Mouse (Mus musculus): Measurements from ENCODE around the gene Exoc5. TPM values are rescaled to one million over a fixed set of nuclear protein-coding genes. Genes with fewer than 3 reads are reported as not detected.
"Not testable (repeated sequence)": the region's sequence is repeated elsewhere in the genome, so short reads cannot be mapped to it uniquely, and the experiment has no call there.

Gene Exoc5
- 31.3 and 34.1 TPM in 2 replicates for polyA plus RNA-seq (2012; rRNA removed)

DNA sequence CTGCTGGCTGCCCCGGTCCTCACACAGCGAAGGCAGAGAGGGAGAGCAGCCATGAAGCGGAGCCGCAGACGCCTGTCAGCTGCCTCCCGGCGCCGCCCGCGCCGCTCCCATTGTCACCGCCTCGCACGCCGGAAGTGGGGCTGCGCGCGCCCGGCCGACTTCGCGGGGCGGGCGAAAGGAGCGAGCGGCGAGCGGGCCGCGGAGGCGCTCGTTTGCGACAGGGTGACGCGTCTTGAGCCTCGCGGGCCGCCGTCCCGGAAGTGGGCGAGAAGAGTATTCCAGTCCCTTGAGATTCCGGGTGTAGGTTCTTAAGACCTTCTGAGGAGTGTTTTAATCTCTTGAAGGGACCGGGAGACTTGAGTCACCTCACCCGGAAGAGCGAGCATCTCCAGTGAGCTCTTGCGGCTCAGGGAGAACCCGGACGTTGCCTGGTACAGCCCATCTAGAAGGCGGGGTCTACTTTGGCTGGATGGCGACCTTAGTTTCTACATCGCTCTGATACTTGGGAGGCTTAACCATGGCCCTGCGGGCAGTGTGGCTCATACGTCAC, at the start of gene Exoc5:
Gene Exoc5 (minus strand): TSS at position 380 of the 550 bp plus-strand sequence.
- peak; percentile 91 to 98 for DNase-seq (ENCODE audit: extremely low spot score in 1 of 2, low spot score in 1 of 2)

- DNase-seq (ENCODE audit: extremely low spot score in 1 of 2, low spot score in 1 of 2), result not testable (repeated sequence)
Measured at GRCm38 (mm10) chr14:49091755-49092154, 25.3 kb upstream of the Exoc5 start.

DNA sequence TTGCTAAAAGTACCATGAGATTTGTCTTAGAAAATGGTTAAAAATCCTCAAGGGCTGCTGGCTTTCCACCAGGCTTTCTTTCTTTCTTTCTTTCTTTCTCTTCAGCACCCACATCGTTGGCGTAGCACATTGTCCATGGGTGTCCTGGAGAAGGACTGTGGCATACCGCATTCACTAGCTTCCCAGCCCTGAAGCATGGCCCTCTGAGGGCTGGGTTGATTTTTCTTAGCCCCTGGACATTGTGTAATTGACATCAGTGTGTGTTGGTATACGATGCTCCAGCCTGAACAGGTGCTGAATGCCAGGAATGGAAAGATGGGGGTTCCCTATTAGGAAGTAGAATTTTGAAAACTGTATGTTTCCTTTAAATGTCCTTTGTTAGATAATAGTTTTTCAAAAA, 24.8 kb upstream of the Exoc5 start:
- no peak for DNase-seq (ENCODE audit: extremely low spot score in 1 of 2, low spot score in 1 of 2)

DNA sequence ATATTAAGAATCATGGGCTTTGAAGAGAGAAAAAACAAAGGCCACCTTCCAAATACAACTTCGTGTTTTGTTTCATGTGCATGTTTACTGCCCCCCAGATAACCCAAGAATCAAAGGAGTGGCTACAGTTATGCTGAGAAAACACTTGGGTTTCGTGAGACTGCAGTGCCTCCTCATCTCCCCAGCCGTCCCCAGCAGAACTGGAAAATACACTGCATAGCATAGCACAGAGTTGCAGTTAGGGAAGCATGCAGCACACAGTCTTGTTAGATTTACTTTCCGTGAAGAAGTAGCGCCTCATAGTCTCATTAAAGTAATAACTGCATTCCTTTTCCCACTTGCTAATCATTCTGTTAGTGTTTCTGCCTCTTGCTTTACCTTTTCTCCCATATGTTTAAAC, 23.6 kb upstream of the Exoc5 start:
- DNase-seq (ENCODE audit: extremely low spot score in 1 of 2, low spot score in 1 of 2), result no peak

GRCm38 (mm10) chr14:49089461-49090058, 23.1 kb upstream of the Exoc5 start:
- DNase-seq (ENCODE audit: extremely low spot score in 1 of 2, low spot score in 1 of 2), result no peak

DNA sequence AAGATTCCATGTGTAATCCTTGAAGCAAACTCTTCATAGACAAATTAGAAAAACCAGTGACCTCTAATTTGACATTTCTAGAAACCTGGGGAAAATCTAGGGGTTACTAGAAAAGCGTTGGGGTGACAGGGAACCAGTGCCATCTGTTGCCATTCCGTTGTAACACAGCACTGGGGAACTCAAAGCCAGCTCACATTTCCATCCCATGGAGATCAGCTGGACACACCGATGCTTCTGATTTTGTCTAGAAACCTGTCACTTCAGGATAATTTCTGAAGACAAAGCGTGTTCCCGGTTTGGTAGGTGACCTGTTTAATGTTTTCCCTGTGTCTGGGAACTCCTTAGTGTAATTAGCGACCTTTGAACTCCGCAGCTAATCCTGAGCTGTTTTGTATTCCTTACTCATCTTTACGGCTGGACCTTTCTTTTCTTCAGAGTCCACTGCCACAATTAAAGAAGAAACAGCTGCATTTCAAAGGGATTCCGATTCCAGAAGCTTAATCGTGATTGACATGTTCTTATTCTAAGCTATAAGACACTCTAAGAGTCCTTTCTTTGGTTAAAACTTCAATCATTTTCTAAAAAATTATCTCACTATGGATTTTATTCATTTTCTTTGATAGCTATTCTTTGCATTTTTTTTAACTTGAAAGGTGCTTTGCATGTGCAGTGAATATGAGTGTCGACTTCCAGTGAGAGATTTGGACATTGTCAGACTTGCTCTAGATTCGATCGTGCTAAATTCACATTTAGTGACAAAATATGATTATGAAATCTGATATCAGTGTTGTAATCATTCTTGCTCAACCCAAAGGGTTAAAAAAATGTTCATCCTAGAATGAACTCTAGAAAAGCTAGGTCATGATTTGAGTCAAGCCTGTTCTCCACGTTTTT, 21.9 kb upstream of the Exoc5 start:
- no peak for DNase-seq (ENCODE audit: extremely low spot score in 1 of 2, low spot score in 1 of 2)

GRCm38 (mm10) chr14:49086522-49086921, 20.1 kb upstream of the Exoc5 start:
- DNase-seq (ENCODE audit: extremely low spot score in 1 of 2, low spot score in 1 of 2), result no peak

GRCm38 (mm10) chr14:49078820-49079219, 12.4 kb upstream of the Exoc5 start:
- no peak for DNase-seq (ENCODE audit: extremely low spot score in 1 of 2, low spot score in 1 of 2)

- no peak for DNase-seq (ENCODE audit: extremely low spot score in 1 of 2, low spot score in 1 of 2)
Measured at GRCm38 (mm10) chr14:49074361-49074760, 7.9 kb upstream of the Exoc5 start.

DNA sequence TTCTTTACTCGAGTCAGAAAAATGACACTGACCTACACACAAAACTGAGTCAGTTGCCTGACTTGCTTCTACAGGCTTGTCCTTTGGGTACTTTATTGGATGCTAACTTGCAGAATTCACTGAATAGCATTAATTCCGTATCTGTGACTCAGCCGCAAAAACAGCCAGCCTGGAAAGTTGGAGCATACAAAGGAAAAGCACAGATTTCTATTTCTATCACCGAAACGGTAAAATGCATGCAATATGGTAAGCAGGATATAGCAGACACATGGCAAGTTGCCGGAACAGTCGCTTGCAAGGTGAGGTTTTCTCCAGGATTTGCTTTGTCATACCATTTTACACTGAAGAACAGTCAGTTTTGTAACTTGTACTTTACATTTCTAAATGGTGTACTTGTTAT, 7.4 kb upstream of the Exoc5 start:
- DNase-seq (ENCODE audit: extremely low spot score in 1 of 2, low spot score in 1 of 2), result peak in 1 of 2 experiments; percentile 42

DNA sequence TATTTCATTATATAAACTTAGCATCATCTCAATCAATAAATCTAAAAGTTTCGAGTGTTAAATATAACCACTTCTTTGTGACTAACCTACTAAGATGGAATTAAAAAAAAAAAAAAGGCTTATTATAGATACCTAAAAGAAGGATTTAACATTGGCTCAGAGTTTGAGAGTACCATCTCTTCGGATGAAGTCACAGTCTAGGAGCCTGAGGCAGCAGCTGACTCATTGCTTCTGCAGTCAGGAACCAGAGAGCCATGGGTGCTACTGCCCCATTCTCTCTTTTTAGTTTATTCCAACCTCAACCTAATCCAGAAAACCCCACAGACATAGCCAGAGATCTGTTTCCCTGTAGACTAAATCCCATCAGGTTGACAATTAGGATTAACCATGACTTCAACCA, 6.4 kb upstream of the Exoc5 start:
- no peak for DNase-seq (ENCODE audit: extremely low spot score in 1 of 2, low spot score in 1 of 2)

GRCm38 (mm10) chr14:49065529-49066273, 752 bp downstream of the Exoc5 start, which contains the start of gene Ap5m1:
Ap5m1 (plus strand) TSS chr14:49066097.
- DNase-seq (ENCODE audit: extremely low spot score in 1 of 2, low spot score in 1 of 2), result peak in 1 of 2 experiments; percentile 23

GRCm38 (mm10) chr14:49063838-49064237, 2.6 kb downstream of the Exoc5 start:
- DNase-seq (ENCODE audit: extremely low spot score in 1 of 2, low spot score in 1 of 2), result no peak

DNA sequence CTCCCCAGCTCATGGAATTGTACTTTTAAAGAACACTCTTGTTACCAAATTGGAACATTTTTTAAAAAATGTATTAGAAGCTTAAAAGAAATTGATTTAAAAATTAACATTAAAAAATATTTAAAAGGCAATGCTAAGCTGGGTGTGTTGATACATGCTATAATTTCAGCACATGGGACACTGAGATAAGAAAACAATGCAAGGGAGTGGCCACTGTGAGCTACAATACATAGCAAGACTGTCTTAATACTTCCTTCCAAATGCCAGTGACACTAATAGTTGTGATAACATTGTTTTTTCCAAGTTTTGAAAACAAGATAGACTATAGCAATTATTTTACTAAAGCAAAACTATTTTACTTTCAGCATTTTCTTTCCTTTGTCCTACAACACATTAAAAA, 17.0 kb downstream of the Exoc5 start:
- no peak for DNase-seq (ENCODE audit: extremely low spot score in 1 of 2, low spot score in 1 of 2)

DNA sequence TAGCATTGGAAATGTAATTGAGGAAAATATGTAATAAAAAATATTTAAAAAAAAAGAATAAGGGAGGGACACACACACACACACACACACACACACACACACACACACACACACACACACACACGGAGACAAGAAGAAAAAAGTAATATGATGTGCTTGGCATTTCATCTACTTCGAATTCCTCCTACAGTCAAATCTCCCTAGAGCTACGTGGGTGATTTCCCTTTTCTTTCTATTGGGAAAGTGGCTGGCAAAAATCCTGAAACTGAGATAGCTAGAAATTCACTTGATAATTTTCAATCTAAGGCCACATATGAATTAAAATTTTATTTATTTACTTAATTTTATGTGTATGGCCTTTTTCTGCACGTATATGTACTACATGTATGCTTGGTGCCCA, 20.8 kb downstream of the Exoc5 start:
- DNase-seq (ENCODE audit: extremely low spot score in 1 of 2, low spot score in 1 of 2), result peak; percentile 13 to 70

DNA sequence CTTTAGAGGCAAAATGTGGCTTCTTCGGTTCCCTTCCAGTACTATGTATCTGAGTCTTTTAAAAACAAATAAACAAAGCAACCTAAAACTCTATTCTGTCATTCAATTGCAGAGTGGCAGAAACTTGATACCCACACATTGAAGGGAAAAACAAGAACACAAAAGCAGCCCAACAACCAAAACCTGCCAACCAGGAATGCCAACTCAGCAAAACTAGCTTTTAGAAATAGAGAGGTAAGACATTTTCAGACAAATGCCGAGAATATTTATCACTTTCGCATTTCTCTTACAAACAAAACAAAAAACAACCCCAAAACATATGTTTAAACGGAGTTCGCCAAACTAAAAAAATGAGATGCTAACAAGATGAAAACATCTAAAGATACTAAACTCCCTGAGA, 37.5 kb downstream of the Exoc5 start:
- no peak for DNase-seq (ENCODE audit: extremely low spot score in 1 of 2, low spot score in 1 of 2)

GRCm38 (mm10) chr14:49027779-49028368, 38.6 kb downstream of the Exoc5 start:
- DNase-seq (ENCODE audit: extremely low spot score in 1 of 2, low spot score in 1 of 2), result no peak

GRCm38 (mm10) chr14:49027040-49027778, 39.2 kb downstream of the Exoc5 start:
- DNase-seq (ENCODE audit: extremely low spot score in 1 of 2, low spot score in 1 of 2), result no peak

DNA sequence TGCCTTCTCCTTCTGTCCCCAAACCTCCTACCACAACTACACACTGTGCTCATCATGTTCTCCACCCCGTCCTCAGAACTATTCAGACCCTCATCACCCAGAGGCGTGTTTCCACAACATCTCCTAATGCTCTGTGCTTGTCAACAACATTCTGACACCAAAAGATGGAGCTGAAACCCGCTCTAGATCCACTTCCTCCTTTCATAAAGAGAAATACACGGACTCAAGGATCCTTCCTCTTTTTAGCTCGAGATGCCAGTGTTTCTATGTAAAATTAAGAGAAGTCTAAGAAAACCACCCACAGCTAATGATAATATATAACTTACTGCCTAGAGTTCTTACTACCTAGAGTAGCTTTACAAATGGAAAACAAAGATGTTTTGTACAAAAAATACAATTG, 46.7 kb downstream of the Exoc5 start:
- DNase-seq (ENCODE audit: extremely low spot score in 1 of 2, low spot score in 1 of 2), result no peak

Measured in frontal cortex, adult 2 months (tissue).